Mouse (Mus musculus): ENCODE measurements at regions not wholly inside any gene's neighbourhood (a gene's known extent, or its start where the extent isn't known, plus 50 kb on each side); places are given as distances from the start of the nearest gene placed in this dataset.

- no peak for DNase-seq (ENCODE audit: low spot score)
These were observed 864.9 kb downstream of the Efnb2 start for GRCm38 (mm10) chr8:7796156-7796555.

GRCm38 (mm10) chr8:7763820-7764219, 897.2 kb downstream of the Efnb2 start:
- no peak for DNase-seq (ENCODE audit: low spot score)

GRCm38 (mm10) chr8:7760987-7761386, 900.1 kb downstream of the Efnb2 start:
- no peak for DNase-seq (ENCODE audit: low spot score)

GRCm38 (mm10) chr8:7732726-7733125, 928.3 kb downstream of the Efnb2 start:
- no peak for DNase-seq (ENCODE audit: low spot score)

- DNase-seq (ENCODE audit: low spot score): no peak
These were observed 939.2 kb downstream of the Efnb2 start for GRCm38 (mm10) chr8:7721880-7722279.

- DNase-seq (ENCODE audit: low spot score): no peak
These were observed 941.9 kb downstream of the Efnb2 start for GRCm38 (mm10) chr8:7718898-7719696.

- DNase-seq (ENCODE audit: low spot score): no peak
These were observed 950.3 kb downstream of the Efnb2 start for GRCm38 (mm10) chr8:7710764-7711163.

GRCm38 (mm10) chr8:7709406-7709805, 951.6 kb downstream of the Efnb2 start:
- no peak for DNase-seq (ENCODE audit: low spot score)

GRCm38 (mm10) chr8:7691355-7691996, 969.6 kb downstream of the Efnb2 start:
- DNase-seq (ENCODE audit: low spot score): no peak

- DNase-seq (ENCODE audit: low spot score): no peak
These were observed 1007.2 kb downstream of the Efnb2 start for GRCm38 (mm10) chr8:7653804-7654203.
